Mouse (Mus musculus) ZHBTc4 (cell line): Measurements from ENCODE around the gene Pik3cb.
A peak's percentile ranks its signal among the peaks of the same experiment; 100 is the strongest.

Source experiments
- DNase-seq: peaks from one replicate; pipeline ENCODE4 v3.0.0-alpha.2; 2011; ENCODE audit warnings: low read depth, low spot score

Pik3cb gene

GRCm38 (mm10) chr9:99140063-99140882, at the start of gene Pik3cb:
TSS of gene Pik3cb (minus strand) at chr9:99140621.
- DNase-seq = peak; percentile 98

- DNase-seq = no peak
Measured at GRCm38 (mm10) chr9:99183043-99183670, 42.7 kb upstream of the Pik3cb start.

GRCm38 (mm10) chr9:99182121-99182520, 41.7 kb upstream of the Pik3cb start:
- no peak for DNase-seq

- DNase-seq = peak; percentile 20
Measured at GRCm38 (mm10) chr9:99180272-99180671, 39.9 kb upstream of the Pik3cb start.

GRCm38 (mm10) chr9:99178736-99179135, 38.3 kb upstream of the Pik3cb start:
- no peak for DNase-seq

GRCm38 (mm10) chr9:99175774-99176173, 35.4 kb upstream of the Pik3cb start:
- no peak for DNase-seq

- DNase-seq = no peak
Measured at GRCm38 (mm10) chr9:99172811-99173210, 32.4 kb upstream of the Pik3cb start.

GRCm38 (mm10) chr9:99171186-99171585, 30.8 kb upstream of the Pik3cb start:
- DNase-seq = no peak

GRCm38 (mm10) chr9:99169029-99169428, 28.6 kb upstream of the Pik3cb start:
- DNase-seq = no peak

GRCm38 (mm10) chr9:99166946-99167345, 26.5 kb upstream of the Pik3cb start:
- no peak for DNase-seq

- no peak for DNase-seq
Measured at GRCm38 (mm10) chr9:99165956-99166355, 25.5 kb upstream of the Pik3cb start.

GRCm38 (mm10) chr9:99164664-99165226, 24.3 kb upstream of the Pik3cb start:
- no peak for DNase-seq

GRCm38 (mm10) chr9:99164148-99164503, 23.7 kb upstream of the Pik3cb start:
- no peak for DNase-seq

- peak; percentile 82 for DNase-seq
Measured at GRCm38 (mm10) chr9:99163420-99164147, 23.2 kb upstream of the Pik3cb start.

- DNase-seq = no peak
Measured at GRCm38 (mm10) chr9:99162839-99163238, 22.4 kb upstream of the Pik3cb start.

GRCm38 (mm10) chr9:99160780-99161179, 20.4 kb upstream of the Pik3cb start:
- no peak for DNase-seq

GRCm38 (mm10) chr9:99159932-99160331, 19.5 kb upstream of the Pik3cb start:
- no peak for DNase-seq

GRCm38 (mm10) chr9:99158708-99159107, 18.3 kb upstream of the Pik3cb start:
- DNase-seq = no peak

GRCm38 (mm10) chr9:99158203-99158632, 17.8 kb upstream of the Pik3cb start:
- DNase-seq = peak; percentile 53

GRCm38 (mm10) chr9:99153655-99154054, 13.2 kb upstream of the Pik3cb start:
- DNase-seq = peak; percentile 95

GRCm38 (mm10) chr9:99152699-99153490, 12.5 kb upstream of the Pik3cb start:
- peak; percentile 86 for DNase-seq
